Mouse (Mus musculus) heart, postnatal 0 days (tissue): ENCODE data around the gene Tspear.

ENCODE experiments used
- CTCF ChIP-seq: IDR thresholded peaks from 2 replicates; pipeline ENCODE4 v1.5.1; 2016; ENCODE audit warnings: antibody characterized with exemption, control low read depth, low read depth
- EP300 ChIP-seq: IDR thresholded peaks from 2 replicates; pipeline ENCODE4 v1.6.1; 2016; ENCODE audit warnings: antibody characterized with exemption, low read depth

DNA sequence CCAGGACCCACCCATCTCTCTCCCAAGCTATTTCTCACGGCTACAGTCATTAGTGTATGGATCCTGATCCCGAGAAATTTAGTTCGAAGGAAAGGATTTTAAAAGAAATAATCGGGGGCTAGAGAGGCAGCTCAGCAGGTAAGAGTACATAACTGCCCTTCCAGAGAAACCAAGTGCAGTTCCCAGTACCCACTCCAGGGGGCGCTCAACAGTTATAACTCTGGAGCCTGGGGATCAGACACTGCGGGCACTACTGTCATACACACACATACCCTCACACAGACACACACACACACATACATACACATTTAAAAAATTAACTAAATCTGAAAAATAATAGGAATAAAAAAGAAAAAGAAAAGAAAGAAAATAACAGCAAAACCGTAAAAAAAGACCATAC lies 239.8 kb downstream of the Tspear start:
- peak; percentile 40 for TF ChIP-seq CTCF
- no peak for TF ChIP-seq EP300
